Mouse (Mus musculus) B cell, adult 2 months (primary cell): ENCODE results near the gene Bcas3.
"Not testable (repeated sequence)": the region's sequence is repeated elsewhere in the genome, so short reads cannot be mapped to it uniquely, and the experiment has no call there.

Source experiments
- DNase-seq, 2 experiments: peaks; one replicate each; pipeline ENCODE4 v3.0.0; 2022

Bcas3 gene

DNA sequence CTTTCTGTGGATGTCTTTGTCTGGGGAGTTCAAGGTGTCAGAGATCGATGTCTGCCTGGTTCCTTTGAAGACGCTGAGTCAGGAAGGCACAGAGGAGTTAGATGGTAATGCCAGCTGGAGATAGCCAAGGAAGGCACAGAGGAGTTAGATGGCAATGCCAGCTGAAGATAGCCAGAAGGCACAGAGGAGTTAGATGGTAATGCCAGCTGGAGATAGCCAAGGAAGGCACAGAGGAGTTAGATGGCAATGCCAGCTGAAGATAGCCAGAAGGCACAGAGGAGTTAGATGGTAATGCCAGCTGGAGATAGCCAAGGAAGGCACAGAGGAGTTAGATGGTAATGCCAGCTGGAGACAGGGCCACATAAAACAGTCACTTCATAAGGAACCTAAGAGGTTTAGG lies 363.8 kb downstream of the Bcas3 start:
- not testable (repeated sequence) for DNase-seq

DNA sequence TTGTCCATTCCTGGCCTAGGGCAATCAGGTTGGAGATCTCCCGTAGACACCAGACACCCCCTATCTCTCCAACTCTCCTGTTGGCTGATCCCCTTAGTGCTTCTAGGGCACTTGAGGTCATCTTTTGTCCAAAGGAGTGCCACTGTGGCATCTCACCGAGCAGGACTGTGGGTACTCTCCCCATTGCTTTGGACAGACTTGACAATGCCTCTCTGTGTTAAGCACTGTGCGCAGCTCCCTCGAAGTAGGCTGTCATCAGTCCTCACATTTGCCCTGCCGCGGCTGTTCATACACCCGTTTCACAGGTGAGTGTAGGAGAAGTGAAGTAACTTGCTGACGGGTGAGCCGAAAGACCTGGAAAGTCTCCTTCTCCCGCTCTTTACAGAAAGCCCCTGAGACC lies 366.1 kb downstream of the Bcas3 start:
- DNase-seq, result no peak

DNA sequence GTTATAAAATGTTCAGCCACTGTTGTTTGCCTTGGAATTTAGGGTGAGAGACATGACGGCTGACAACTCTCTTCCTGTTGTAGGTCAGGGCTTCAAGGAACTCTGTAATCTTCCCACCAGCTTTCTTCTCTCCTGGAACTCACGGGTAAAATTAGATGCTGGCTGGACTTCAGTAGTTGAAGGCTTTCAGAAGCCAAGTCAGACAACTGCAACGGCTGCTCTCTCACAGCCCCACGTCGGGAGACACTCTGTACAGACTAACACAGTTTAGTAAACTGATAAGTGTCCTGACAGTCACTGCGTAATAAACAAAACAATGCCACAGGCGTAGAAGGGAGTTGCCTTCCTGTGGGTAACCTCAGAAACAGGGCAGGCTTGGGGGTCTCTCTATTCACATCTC lies 366.8 kb downstream of the Bcas3 start:
- DNase-seq, result no peak

DNA sequence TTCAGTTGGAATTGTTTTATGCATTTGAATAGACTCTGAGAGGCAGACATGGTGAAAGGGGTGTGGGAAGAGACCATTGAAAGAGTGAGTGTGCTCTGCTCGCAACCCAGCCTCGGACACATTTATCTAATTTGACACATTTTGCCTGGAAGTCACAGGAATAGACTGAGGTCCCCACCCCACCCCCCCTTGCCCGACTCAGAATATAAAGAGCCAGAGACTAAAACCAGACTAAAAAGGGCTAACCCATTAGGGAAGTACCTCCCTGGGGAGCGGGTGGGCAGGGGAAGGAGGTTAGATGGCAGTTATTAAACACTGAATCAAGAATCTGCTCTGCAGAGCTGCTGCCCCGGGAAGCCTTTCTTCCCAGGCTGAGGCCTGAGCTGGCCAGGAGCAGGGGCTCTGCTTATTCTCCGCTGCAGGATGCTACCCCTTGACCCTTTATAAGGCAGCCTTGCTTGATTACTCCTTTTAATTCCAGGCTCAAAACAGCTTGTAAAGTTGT lies 367.4 kb downstream of the Bcas3 start:
- no peak for DNase-seq

DNA sequence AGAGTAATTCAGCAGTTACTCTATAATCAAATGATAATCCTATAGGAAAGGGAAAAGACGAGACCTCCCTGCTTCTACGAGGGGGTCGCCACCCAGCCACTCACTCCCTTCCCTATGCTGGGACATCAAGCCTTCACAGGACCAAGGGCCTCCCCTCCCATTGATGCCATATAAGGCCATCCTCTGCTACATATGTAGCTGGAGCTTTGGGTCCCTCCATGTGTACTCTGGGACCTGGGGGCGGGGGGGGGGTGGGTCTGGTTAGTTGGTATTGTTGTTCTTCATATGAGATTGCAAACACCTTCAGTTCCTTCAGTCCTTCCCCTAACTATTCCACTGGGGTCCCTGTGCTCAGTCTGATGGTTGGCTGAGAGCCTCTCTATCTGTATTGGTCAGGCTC lies 369.0 kb downstream of the Bcas3 start:
- DNase-seq, result no peak

DNA sequence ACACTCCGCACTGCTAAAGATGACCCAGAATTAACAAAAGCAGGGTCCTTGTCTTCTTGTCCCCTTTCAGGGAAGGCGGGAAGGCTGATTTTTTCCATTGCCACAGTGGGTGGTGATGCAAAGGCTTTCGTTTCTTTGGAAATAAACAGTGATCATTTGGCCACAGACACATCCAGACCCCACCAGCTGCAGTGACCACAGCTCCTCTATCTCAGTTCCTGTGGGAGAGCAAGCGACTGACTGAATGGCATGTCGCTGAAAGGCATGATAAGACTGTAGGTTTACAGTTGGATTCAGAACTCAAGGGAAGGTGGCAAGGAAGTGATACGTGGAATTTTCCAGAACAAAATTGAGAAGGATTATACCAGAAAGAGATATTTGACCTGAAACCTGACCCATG lies 371.2 kb downstream of the Bcas3 start:
- DNase-seq, result no peak

DNA sequence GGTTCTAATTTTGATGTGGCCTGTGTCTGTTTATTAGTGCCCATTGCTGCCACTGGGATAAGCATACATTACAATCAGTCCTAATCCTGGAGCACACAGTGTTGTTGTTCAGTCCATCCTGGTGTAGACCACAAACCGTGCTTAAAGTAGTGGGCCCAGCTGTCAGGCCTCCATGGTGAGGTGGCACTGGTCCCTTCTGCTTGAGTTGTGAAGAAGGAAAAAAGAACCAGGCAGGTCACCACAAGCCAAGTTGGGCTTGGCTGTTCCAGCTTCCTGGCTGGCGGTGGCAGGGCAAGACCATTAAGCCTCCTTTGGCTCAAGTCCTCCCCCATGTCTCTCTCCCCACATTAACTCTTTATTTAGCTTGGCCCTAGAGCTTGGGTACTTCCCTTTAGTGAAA lies 376.8 kb downstream of the Bcas3 start:
- DNase-seq, result no peak

DNA sequence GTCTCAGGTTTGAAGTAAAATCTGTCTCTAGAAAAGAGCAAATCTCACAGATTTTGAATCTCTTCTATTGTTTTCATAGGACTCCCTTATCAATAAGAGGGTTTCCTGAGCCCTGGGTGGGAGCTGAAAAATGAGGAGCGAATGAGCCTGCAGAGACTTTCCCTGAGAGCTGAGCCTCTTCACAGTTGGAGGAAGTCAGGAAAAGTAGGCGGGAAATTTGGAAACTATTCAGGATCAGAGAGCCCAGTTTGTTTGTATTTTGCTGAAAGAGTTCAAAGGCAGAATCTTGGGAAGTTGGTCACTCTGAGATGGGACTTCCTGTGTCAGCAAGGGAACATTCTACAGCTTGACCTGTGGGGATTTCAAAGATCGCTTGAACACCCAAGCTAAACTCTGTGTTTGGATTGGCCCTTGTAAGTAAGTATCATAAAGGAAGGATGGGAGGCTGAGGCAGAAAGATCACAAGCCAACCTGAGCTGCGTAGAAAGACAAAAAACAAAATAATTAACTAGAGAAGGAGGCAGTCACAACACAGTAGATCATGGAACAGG lies 379.6 kb downstream of the Bcas3 start:
- no peak for DNase-seq

DNA sequence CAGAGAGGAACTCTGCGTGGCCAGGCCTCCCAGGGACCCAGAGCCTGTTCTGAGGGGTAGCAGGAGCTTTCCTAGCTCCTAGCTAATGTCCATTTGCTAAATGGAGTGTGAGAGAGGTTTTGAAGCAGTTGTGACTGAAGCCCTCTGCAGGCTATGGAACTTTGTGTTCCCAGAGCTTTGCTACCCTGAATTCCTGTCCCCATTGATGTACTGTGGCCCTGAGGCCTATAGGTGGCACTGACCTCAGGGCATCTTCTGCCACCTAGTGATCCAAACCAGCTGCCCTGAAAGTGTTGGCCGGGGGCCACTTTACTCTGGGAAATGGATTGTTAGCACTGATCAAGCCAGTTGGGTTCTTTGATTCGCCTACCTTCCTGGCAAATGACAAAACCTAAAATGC lies 380.6 kb downstream of the Bcas3 start:
- no peak for DNase-seq

DNA sequence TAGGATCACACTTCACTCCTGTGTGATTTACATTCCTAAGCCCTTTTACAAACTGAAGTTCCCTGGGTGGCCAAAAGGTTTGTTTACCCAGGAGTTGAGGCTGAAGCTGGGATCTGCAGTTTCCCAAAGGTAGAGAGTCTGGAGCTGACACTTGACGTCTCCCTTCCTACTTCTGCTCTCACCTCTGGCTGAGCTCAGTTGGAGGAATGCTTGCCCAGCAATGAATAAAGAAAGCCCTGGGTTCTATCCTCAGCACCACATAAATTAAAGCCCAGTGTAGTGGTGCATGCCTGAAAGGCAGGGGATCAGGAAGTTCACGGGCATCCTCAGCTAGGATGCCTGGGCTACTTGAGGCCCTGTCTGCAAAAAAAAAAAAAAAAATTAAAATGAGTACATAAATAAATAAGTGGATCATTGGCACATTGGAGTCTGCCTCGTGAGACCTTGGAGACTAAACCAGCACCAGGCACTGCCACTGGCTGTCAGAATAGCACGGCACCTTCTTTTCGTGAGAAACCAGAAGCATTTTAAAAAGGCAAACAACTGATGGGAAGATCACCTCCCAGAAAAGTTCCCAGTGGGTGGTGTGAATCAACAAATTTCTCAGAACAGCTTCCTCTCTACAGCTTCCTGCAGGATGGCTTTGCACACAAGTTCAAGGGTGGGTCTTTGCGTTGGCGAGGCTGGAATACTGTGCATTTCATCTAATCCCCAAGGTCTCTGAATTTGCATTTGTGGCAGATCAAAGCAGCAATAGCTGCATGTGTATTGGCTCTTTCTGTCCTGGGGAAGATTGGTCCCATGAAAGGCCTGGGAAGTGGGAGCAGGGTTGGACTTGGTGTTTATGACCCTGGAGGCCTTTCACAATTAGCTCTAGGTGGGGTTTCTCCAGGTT lies 381.6 kb downstream of the Bcas3 start:
- no peak for DNase-seq

DNA sequence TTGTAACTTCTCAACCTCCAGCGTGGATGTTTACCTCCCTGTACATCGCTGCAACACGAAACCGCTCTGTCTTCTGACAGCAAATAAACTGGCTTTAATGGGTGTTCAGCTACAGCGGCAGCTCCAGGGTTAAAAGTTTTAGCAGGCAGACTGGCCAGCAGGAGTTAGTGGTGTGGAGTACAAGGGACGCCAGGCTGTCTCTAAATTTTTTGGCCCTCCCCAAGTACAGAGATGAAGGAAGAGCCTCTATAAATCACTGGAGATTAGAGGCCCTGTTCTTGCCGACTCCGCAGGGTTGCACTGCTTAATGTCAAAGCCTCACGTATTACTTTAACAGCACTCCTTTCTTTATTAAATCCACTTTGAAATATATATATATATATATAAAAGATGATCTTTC lies 384.3 kb downstream of the Bcas3 start:
- no peak for DNase-seq

DNA sequence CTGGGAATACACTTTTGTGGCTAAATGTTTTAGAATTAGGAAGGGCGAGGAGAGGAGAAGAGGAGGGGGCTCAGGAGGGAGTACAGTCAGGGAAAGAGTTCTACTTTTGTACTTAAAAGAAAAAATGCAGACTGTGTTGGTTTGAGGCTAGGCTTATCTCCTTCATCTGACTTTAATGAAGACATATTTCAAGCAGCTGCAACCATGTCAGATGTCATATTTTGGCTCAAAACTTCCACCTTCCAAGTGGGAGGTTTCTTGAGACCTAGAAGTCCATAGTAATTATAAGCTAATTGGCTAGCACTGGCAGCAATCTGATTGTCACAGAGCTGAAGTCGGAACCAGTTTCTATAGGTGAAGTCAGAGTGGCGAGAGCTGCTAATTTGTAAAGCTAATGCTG lies 384.9 kb downstream of the Bcas3 start:
- DNase-seq, result no peak

DNA sequence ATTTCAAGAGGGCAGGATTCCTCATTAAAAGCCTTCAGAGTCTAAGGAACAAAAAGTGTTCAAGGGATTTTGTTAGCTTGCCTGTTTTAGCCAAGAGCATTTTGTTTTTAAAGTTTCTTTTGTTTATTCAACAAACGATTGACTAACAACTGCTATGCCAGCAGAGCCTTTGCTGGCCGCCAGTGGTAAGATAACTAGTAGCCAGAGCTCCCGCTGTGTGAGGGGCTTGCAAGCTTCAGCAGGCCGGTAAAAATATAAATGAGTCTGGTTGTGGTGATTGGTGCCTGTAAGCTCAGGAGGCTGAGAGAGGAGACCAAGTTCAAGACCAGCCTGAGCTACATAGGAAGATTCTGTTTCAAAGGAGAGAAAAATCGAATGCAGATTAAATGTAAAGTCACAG lies 385.6 kb downstream of the Bcas3 start:
- DNase-seq, result no peak

DNA sequence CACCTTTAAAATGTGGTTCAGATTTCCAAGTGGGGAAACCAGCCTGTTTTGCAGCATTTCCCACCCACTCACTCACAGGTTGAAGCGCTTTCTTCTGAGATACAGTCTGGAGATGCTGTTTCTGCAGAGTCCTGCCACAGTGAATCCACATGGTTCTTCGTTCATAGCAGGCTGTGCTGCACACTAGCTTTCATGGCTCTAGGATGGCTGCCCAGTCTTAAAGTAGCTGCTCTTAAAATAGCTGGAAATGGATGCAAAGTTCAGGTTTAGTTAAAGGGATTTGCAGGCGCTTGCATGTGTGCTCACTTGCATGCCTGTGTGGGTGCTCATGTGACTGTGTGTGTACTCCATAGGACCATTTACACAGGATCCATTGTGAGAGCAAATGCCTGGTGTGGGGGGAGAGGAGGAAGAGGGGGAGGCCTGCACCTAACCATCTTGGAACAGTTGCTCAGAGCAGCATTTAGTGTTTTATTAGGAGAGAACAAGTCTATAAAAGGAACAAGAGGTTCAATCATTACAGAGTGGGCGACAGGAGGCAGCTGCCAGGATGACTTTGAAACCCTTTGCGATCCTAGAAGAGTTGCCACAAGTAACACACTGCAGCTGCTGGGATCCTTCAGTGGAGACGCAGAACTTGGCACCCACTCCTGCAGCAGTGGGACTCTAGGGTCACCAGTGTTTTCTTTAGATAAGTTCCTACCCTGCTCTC lies 386.5 kb downstream of the Bcas3 start:
- DNase-seq, result no peak

DNA sequence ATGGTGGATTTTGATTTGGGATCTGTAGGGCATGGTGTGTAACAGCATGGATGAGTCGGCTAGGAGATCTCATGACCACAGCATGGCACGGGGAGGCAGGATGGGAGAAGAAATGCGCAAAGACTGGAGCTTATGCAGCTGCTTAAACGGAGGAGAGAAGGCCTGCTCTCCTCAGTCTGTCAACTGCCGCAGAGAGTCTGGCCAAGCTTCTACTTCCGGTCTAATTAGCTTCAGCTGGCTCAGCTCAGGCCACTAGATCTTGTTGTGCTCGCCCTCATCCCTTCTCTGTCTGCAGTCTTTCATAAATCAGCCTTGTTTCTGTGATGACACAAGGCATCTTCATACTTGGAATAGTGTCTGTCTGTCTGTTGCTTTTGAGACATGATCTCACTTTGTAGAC lies 393.4 kb downstream of the Bcas3 start:
- DNase-seq, result no peak

DNA sequence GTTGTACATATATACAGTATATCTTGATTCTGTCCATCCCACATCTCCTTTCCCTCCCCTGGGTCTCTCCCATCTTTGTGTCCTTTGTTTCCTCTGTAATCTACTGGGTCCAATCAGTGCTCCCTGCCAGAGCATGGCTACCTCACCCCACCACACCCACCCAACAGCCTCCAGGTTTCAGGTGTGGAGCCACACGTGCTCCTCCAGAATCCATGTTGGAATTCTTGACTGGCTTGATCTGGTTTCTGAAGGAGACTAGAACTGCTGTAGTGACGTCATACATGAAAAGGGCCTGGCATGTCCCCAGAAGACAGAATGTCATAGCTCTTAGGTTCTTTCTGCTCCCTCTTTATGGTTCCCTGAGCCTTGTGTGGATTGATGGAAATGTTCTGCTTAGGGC lies 395.9 kb downstream of the Bcas3 start:
- no peak for DNase-seq

DNA sequence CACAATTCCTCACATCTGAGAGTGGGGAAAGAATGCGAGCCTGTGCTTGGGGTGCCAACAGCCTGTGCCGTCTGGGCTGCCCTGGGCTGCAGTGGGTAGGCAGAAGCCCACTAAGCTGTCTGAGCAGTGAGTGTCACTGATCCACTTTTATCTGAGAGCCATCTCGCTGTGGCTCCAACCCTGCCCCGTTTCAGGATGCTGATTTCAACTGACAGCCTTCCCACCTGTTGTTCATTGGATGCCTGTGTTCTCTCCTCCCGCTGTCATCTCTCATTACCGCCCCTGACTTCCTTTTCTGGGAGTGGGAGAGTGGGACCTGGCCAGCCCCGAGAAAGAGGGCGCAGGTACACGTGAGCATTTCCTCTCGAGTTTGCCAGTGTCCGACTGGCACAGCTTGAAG lies 398.2 kb downstream of the Bcas3 start:
- DNase-seq, result no peak

DNA sequence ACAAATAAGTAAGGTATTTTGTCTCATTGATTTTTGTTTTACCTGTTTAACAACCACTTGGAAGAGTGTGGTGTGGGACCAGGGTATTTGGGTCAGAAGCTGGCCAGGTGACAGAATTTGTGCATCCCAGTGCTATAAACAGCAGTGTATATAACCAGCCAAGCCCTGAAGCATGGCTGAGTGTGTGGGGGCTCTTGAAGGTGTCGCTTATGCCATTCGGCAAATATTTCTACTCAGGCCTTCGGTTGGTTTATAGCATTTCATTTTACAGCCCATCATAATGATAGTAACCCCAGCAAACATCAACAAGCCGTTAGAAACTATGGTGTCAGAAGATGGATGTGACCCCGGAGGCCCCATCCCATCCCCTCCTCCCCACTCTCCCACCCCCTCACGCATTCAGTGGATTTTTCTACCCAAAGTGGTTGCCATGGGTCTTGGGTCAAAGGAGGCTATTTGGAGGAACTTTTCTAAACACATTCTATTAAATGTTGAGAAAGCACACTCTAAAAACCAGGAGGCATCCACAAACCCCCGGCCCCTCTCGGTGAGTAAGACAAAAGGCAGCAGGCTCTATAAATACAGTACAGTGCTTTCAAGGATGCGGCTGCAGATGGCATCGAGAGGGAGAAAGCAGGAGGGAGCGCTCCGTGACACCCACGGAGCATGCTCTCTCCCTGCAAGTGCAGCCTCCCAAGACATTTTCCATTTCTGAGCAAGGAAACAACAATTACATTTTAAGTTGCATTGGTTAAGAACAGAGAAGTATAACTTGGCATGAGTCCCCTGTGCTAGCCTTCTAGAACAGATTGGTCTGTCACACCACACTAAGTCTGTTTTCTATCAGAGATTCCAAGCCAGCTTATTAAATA lies 401.9 kb downstream of the Bcas3 start:
- no peak for DNase-seq

DNA sequence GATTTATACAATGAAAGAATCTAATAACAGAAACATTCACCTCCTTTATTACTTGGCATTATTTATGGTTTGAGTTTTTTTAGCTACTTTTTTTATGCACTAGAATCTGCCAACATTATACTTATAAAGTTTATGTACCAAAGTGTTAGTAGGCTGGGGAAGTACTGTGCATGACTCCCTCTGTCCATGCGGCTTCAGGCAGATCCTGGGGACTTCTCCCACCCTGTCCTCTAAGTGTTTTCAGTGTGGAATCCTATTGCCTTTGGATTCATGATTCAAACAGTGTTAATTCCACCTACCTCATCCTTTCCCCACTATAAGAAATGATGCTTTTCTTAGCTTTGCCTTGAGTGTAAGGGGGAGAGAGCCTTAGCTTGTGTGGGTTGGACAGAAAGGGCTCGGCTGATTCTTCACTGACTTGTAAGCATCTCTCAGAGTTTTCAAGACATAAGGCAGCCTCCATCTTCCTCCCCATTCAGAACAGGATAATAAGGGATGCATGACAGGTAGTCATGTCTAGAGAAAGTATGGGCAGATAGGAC lies 402.6 kb downstream of the Bcas3 start:
- no peak for DNase-seq

DNA sequence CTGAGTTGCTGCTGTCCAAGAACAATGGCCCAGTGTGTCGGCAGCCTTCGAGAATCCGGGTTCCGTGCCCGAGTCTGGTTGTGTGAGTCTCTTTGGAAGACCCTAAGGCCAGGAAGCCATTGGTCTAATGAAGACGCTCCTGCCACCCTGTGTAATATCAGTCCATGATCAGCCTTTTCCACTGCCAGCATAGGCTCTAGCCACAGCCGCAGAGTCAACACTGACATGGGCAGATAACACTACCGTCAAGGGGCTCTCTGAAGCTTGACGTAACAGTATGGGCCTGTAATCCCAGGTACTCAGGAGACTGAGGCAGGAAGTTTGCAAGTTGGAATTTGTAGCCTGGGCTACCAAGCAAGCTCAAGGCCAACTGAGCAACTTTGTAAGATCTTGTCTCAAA lies 405.9 kb downstream of the Bcas3 start:
- no peak for DNase-seq

DNA sequence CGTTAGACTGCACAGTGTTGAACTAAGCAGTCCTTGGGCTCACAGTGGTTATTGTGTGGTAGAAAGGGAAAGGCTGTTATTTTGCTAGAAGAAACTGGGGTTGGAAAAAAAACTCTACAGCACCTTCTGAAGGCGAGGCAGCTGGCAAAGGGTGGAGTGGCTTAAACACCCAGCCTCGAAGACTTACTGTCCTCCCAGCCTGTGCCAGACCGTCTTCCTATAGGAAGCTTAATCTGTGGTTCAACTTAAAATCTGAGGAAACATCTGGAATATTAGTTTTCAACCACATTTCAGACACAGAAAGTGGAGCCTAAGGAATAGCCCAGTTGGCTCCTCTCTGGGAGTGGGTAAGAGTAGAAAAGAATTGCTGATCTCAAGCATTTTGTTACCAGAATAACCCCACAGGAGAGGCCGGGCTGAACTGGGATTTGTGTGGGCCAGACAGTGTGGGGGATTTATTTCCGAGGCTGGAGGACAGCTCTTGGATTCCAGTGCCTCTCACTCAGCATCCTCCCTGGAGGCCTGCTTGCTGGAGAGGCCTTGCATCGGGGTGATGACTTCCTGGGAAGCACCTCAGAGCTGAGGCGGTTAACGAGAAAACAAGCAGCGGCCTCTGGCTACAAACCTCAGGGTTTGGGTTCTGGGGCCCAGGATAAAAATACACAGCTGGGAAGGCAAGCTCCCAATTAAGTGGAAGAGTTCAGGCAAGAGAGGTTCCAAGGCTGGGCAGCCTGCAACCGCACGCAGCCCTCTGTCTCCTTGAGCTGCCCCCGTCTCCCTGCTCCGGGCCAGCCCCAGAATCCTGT lies 406.9 kb downstream of the Bcas3 start:
- DNase-seq, result no peak
